Mouse (Mus musculus): ENCODE data around the gene Msln. TPM values are rescaled to one million over a fixed set of nuclear protein-coding genes. Genes with fewer than 3 reads are reported as not detected.

Gene Msln
- not detected for total RNA-seq (2023)

DNA sequence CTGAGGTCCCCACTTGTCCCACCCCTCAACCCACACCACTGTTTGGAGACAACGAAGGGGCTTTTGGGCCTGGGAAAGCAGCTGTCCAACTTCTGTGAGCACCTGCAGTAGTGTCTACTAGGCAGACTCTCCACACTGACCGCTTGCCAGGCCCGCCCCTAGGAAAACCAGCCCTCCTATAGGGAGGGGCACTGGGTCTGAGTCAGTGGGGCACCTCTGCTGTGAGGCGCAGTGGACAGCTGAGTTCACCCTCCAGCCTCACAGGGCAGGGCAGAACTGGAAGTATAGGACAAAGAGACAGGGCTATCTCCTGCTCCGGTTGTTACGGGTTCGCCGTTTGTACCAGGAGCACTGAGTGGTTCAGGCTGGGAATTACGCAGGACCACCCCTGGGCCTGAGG is at the start of gene Msln:
Gene Msln, minus strand, starts transcription at position 138 of the 400 bp plus-strand sequence.

DNA sequence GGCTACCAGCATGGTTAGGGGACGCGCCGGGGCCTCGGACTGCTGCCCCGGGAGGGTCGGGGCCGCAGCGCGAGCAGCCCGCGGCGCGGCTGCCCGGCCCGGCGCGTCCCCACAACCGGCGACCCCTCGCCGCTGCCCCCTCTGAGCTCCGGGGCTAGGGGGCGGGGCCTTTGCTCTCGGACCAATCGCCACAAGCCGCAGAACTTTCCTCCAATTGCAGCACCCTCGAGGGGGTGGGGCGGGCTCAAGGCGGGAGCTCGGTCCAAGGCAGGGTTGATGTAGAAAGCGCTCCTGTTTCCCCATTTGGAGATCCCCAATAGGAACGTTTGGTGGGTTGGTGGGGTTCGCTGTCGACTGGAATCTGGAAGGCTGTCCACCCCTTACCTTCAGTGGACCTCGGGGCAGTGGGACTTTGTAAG is 42.8 kb upstream of the Msln start, which contains the start of gene Metrn:
Gene Metrn, minus strand, starts transcription at position 186 of the 419 bp plus-strand sequence.

DNA sequence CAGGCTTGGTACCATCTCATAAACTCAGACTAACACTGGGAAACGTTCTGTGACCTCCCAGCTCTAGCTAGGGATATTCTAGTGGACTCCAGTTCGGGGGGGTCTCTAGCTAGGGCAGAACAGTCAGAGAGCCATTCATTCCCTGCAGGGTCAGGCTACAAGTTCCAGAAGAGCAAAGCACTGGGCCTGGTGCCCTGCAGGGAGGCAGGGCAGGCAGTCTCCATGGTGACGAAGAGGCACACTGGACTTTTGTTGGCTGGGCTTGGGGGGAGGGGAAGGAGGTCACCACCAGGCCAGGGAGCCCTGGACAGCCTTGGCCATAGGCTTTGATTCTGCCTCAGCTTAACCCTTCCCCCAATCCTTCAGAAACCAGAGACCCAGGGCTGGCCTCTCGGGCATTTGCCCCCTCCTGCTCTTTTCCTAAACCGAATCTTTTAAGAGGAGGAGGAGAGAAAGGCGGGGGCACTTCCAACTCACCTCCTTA is 41.5 kb upstream of the Msln start, which contains the start of gene AC134908.4:
Gene AC134908.4, minus strand, starts transcription at position 51 of the 484 bp plus-strand sequence.

DNA sequence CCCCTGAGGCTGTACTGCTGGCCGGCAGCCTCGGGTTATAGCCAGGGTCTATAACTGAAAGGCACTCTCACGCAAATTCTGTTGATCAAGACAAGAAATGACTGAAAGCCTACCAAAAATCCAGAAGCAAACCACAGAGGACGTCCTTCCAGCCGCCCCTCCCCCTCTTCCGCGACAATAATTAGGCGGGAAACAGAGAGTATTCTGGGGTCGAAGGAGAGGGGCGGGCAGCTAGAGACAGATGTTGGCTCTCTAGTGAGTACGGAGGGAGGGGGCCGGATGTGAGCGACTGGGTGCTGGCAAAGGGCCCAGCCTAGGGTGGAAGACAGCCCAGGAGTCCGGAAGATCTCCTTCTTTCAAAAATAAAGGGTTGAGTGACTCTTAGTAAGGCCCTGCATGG is 38.4 kb upstream of the Msln start, which contains the start of gene Fam173a:
Gene Fam173a, minus strand, starts transcription at position 287 of the 400 bp plus-strand sequence.

DNA sequence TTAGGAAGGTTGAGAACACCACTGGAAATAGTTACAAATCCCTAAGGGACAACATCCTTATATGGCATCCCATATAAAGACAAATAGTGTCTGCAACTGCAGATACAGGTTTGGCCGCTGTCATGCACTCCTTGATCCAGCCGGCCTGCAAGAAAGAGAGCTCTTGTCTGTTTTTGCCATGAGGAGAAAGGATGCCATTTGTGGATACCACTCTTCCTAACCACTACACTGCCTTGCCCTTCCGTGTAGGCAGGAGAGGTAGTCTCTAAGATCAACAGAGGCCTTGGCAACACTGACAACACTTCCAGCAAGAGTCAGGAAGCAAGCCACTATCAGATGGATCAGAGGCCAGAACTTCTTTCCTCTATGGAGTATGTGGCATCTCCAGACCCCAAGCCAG is 32.1 kb upstream of the Msln start, which contains the start of gene Ccdc78:
Gene Ccdc78, plus strand, starts transcription at position 301 of the 400 bp plus-strand sequence.

DNA sequence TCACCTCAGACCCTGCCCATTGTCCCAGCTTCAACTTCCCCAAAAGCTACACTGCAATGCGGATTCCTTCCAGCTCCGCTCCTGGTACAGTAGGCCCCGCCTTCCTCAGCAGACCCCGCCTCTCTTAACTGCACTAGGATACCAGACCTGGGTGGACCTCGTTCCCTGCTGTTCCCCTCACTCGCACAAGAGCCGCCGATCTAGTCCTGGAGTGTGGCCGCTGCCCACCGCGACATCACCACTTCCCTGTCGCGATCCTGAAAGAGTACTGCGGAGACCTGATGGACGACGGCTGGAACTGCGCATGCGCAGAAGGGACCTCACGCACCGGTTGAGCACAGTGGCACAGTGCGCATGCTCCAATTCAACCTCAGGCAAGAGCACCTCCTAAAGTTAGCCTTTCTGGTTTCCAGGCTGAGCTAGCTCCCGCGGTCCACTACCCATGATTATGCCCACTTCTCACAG is 31.1 kb upstream of the Msln start, which contains the start of gene Haghl:
Gene Haghl, minus strand, starts transcription at position 393 of the 465 bp plus-strand sequence.

DNA sequence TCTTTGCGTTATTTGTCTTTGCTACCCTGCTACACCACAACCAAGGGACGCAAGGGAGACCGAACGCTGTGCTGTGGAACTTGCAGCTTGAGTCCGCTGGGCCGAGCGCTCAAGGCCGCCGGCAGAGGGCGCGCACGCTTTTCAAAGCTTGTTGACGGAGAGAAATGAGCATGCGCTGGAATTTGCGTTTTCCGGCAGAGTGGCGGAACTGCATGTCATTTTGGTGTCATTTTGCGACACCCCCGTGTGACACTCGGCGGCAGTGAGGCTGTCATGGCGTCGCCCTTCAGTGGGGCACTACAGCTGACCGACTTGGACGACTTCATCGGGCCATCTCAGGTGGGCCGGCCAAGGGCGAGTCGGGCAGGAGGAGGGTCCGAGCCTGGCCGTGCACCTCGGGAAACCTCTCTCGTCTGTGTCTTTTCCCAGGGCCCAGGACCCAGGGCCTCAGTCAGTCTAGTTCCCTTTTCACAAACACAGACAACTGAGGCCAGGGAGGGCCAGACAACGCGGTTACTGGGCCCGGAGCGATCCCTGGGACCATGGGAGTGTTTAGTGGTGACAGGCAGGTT is 19.5 kb upstream of the Msln start, which contains the start of gene Narfl:
Gene Narfl, plus strand, starts transcription at position 228 of the 572 bp plus-strand sequence.

DNA sequence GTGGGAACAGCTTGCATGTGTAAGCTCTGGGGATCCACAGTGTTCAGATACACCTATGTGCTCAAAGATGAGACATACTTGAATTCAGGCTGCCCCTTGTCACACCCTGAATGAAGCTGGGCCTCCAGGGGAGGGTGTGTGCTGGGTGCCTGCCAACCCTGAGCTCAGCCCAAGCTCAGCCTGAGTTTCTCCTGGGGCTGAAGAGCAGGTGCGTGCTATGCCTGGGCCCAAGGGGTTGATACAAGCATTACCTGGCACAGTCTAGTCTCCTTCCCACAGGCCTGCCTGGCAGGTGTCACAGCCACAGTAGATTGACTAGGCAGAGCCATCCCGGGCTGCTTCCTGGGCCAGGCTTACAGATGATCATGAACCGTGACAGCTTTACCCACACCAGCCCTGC is 18.4 kb downstream of the Msln start, which contains the start of gene Mslnl:
Gene Mslnl, plus strand, starts transcription at position 298 of the 400 bp plus-strand sequence.

DNA sequence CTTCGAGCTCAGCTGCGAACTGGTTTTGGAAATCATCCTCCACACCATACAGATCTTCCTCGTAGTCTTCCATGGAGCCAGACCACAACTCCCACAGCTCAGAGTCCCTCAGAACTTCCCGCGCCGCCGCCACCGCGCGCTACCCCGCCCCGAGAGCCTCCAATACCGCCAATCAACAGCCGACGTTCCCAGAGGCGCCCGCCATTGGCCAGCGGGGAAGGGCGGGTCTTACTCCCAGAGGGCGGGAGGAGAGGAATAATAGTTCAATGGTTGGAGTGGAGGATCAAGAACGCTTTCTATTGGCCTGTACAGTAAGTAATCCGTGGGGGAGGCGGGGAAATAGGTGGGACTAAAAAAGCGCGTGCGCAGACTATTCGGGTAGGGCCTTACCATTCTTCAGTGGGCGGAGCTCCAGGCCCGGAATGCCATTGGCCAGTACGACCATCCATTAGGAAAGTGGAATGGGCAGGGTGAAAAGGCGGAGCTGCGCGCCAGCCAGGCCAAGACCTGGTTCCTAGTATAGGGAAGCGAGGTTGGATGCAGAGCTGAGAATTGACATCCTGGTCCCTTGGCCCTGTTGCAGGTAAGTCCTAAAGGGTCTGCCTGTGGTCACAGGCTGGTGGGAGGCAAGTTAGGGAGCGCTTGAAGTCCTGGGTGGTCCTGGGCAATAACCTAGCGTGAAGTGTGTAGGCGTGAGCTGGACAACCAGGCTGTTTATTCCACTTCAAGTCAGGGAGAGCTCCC is 26.7 kb downstream of the Msln start, which contains the start of the genes Chtf18 and Rpusd1:
Gene Chtf18, minus strand, starts transcription at position 155 of the 744 bp plus-strand sequence.
Gene Rpusd1, plus strand, starts transcription at position 406 of the 744 bp plus-strand sequence.

DNA sequence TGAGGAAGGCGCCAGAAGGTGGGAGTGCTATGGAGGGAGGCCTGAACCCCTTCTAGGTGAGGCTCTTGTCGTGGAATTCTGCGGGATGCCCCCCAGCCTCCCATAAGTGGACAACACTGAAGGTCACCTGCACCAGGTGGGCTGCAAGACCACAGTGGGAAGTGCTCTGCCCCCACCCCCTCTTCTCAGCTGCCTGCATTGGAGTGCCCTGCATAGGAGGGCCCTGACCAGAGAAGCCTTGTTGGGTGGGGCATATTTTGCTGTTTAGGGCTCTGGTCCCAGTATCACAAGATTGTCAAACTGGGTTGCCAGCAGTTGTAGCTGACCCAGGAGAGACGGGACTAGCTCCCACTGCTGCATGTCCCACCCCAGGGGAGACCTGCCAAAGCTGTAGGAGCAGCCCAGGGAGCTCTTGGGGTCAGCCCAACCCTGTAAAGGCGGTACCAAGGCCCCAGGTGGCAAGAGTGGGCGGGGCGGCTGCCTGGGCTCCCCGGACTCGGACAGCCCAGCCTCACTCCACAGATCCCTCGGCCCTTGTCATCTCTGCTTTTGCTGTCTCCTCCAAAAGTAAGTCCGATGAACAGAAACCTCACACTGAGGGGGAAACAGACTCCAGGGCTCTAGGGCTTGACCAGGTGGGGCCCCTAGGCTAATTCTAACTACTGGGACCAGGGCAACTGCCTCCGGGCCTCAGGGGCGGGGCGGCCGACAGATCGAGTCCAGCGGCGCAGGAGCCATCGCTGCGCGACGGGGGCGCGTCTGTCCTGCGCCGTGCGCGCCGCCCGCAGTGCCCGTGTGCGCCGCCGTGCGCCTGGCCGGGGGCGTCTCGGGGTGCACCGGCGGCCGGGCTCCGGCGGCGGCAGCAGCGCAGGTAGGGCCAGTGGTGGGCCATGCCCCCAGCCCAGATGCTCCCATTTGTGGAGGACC is 37.2 kb downstream of the Msln start, which contains the start of gene Gng13:
Gene Gng13, plus strand, starts transcription at position 461 of the 927 bp plus-strand sequence.

Other genes starting within 250 kb of the Msln start
- gene Sox8, start 183.7 kb downstream of the Msln start, total RNA-seq (2023): not detected
- 36.5 TPM for gene Lmf1, start 175.3 kb downstream of the Msln start, total RNA-seq (2023)
- not detected for gene Gng13, start 37.2 kb downstream of the Msln start, total RNA-seq (2023)
- 6.9 TPM for gene Chtf18, start 27.0 kb downstream of the Msln start, total RNA-seq (2023)
- gene Rpusd1, start 26.7 kb downstream of the Msln start, total RNA-seq (2023): 4.1 TPM
- not detected for gene Mslnl, start 18.3 kb downstream of the Msln start, total RNA-seq (2023)
- gene Narfl, start 19.4 kb upstream of the Msln start, total RNA-seq (2023): 20.5 TPM
- gene Haghl, start 31.3 kb upstream of the Msln start, total RNA-seq (2023): 19.6 TPM
- not detected for gene Ccdc78, start 32.2 kb upstream of the Msln start, total RNA-seq (2023)
- gene Fam173a, start 38.5 kb upstream of the Msln start, total RNA-seq (2023): 53.8 TPM
- not detected for gene AC134908.4, start 41.3 kb upstream of the Msln start, total RNA-seq (2023)
- 19.9 TPM for gene Metrn, start 42.8 kb upstream of the Msln start, total RNA-seq (2023)
- not detected for gene Fbxl16, start 54.7 kb upstream of the Msln start, total RNA-seq (2023)
- 16.9 TPM for gene Wdr24, start 69.2 kb upstream of the Msln start, total RNA-seq (2023)
- gene Jmjd8, start 74.5 kb upstream of the Msln start, total RNA-seq (2023): 26.5 TPM
- 49.0 TPM for gene Stub1, start 79.0 kb upstream of the Msln start, total RNA-seq (2023)
- 5.6 TPM for gene Rhbdl1, start 82.9 kb upstream of the Msln start, total RNA-seq (2023)
- 13.2 TPM for gene Gm20683, start 87.4 kb upstream of the Msln start, total RNA-seq (2023)
- gene Rhot2, start 90.5 kb upstream of the Msln start, total RNA-seq (2023): 66.5 TPM
- 27.2 TPM for gene Wdr90, start 107.1 kb upstream of the Msln start, total RNA-seq (2023)
- gene Mcrip2, start 114.4 kb upstream of the Msln start, total RNA-seq (2023): 6.3 TPM
- gene Mettl26, start 120.7 kb upstream of the Msln start, total RNA-seq (2023): 20.1 TPM
- 7.4 TPM for gene Wfikkn1, start 126.5 kb upstream of the Msln start, total RNA-seq (2023)
- 19.1 TPM for gene Rab40c, start 165.3 kb upstream of the Msln start, total RNA-seq (2023)
- 51.5 TPM for gene Pigq, start 190.6 kb upstream of the Msln start, total RNA-seq (2023)
- not detected for gene Nhlrc4, start 190.6 kb upstream of the Msln start, total RNA-seq (2023)
- 0.21 TPM for gene A930017K11Rik, start 198.2 kb upstream of the Msln start, total RNA-seq (2023)
- 33.7 TPM for gene Capn15, start 231.4 kb upstream of the Msln start, total RNA-seq (2023)